11 mouse cellular contexts compared by ENCODE assay signal in genomic region chr14:31963131-31963911, GRCm38 (mm10).
A peak's percentile ranks its signal among the peaks of the same experiment; 100 is the strongest.
DNase-seq lines count a peak whose midpoint lies in the region; ATAC-seq and TF ChIP-seq lines count a peak whose summit lies in the region.
"Had no signal": no experiment of that assay in that cellular context is flagged by ENCODE, and none has a peak within 500 bp of the region (broad histone marks: within the 10 kb centered on the region; RNA-seq: fewer than 3 reads in every experiment).

No protein-coding gene starts in this region.

- DNase-seq in adrenal gland, postnatal 36 days, result peak; percentile 11 to 25
- DNase-seq in adrenal gland, adult 18-20 months (ENCODE audit: low spot score in 2 of 2), result no peak
- peak; percentile 46 for DNase-seq in Patski (ENCODE audit: low read depth, low spot score)
- peak; percentile 68 to 75 for DNase-seq in lung, adult 18-20 months
- DNase-seq in layer of hippocampus, postnatal 25 days (ENCODE audit: extremely low spot score in 1 of 2, low spot score in 1 of 2), result no peak
- no peak for DNase-seq in cerebellum, adult 2 months
- no peak for DNase-seq in B cell, adult 2 months
- DNase-seq: adrenal gland, postnatal 25 days; layer of hippocampus, adult 9-11 months had no signal

- in situ Hi-C loops in Patski (cut with MboI; ENCODE audit: low pct_unique_long_range_greater_than_20kb), result no loop called here

- H3K4me3 ChIP-seq in heart, embryonic 13.5 days, result no peak overlapping the region
- H3K4me3 ChIP-seq in cerebellum, adult 2 months (replicated peaks; ENCODE audit: insufficient read depth, low read depth, low read length), result no peak overlapping the region
- H3K4me3 ChIP-seq: megakaryocyte, embryonic 14.5 days had no signal

- ATAC-seq in Patski, result peak; percentile 94
- no peak for ATAC-seq in heart, embryonic 13.5 days (ENCODE audit: extremely low read depth, insufficient number of reproducible peaks, low FRiP score, low TSS enrichment)

- CTCF ChIA-PET in Patski (lab: Charles Lee), result interaction anchor here (0.9 to 1.5 kb wide), 2 partner anchors 48 to 71 kb away, joined by 3 to 4 read pairs; no protein-coding TSS in a partner anchor

- TF ChIP-seq CTCF in Patski (IDR thresholded peaks at IDR 0.05), result no peak
- no peak for TF ChIP-seq CTCF in cerebellum, adult 2 months (IDR thresholded peaks at IDR 0.05; ENCODE audit: borderline replicate concordance, insufficient read depth, low read depth, low read length)

- no peaks in the 10 kb centered on the region for H3K36me3 ChIP-seq in heart, embryonic 13.5 days

- H3K4me2 ChIP-seq in heart, embryonic 13.5 days, result no peak overlapping the region

- H3K9ac ChIP-seq in heart, embryonic 13.5 days, result no peak overlapping the region

- peak overlapping the region; percentile 43 for H3K27ac ChIP-seq in heart, embryonic 13.5 days (replicated peaks)
- H3K27ac ChIP-seq in cerebellum, adult 2 months (ENCODE audit: insufficient read depth, low read length), result no peak overlapping the region

- POLR2A ChIA-PET in Patski (lab: Charles Lee), result interaction anchor here (1.1 kb wide), 1 partner anchor 110 kb away, joined by 4 read pairs; no protein-coding TSS in a partner anchor

- TF ChIP-seq POLR2A in cerebellum, adult 2 months (IDR thresholded peaks at IDR 0.05; ENCODE audit: borderline replicate concordance, insufficient read depth, low read length), result no peak

- 41% methylated on average over 12 of the region's 12 CpGs for WGBS in heart, embryonic 13.5 days
- WGBS in cerebellum, adult 2 months, result 67% methylated on average over 12 of the region's 12 CpGs

- peaks cover 18% of the 10 kb centered on the region for H3K4me1 ChIP-seq in heart, embryonic 13.5 days
- no peaks in the 10 kb centered on the region for H3K4me1 ChIP-seq in cerebellum, adult 2 months (ENCODE audit: control insufficient read depth, insufficient read depth, low read length)
- H3K4me1 ChIP-seq: megakaryocyte, embryonic 14.5 days had no signal

- no peaks in the 10 kb centered on the region for H3K27me3 ChIP-seq in Patski
- no peaks in the 10 kb centered on the region for H3K27me3 ChIP-seq in heart, embryonic 13.5 days (replicated peaks)
- no peaks in the 10 kb centered on the region for H3K27me3 ChIP-seq in cerebellum, adult 2 months (ENCODE audit: control insufficient read depth, insufficient read depth, low read length)

- no peaks in the 10 kb centered on the region for H3K9me3 ChIP-seq in heart, embryonic 13.5 days
- H3K9me3 ChIP-seq: megakaryocyte, embryonic 14.5 days had no signal

Comparison
In these comparisons a context has a peak if more than half of its experiments do, and no peak if none do; other contexts are left out.
1. DNase-seq: peak in adrenal gland, postnatal 36 days (2 of 2), Patski (single experiment) and lung, adult 18-20 months (2 of 2); none in adrenal gland, adult 18-20 months (0 of 2), layer of hippocampus, postnatal 25 days (0 of 2), cerebellum, adult 2 months (0 of 2) and B cell, adult 2 months (0 of 2).